Mouse (Mus musculus) liver, adult (tissue): ENCODE measurements around the gene Cmpk2.

Experiments used
- GATA4 ChIP-seq: IDR thresholded peaks from 2 replicates; pipeline ENCODE4 v1.6.1; 2014; ENCODE audit warnings: mild to moderate bottlenecking, low read length; ENCODE audit not compliant: insufficient replicate concordance

Cmpk2 gene

DNA sequence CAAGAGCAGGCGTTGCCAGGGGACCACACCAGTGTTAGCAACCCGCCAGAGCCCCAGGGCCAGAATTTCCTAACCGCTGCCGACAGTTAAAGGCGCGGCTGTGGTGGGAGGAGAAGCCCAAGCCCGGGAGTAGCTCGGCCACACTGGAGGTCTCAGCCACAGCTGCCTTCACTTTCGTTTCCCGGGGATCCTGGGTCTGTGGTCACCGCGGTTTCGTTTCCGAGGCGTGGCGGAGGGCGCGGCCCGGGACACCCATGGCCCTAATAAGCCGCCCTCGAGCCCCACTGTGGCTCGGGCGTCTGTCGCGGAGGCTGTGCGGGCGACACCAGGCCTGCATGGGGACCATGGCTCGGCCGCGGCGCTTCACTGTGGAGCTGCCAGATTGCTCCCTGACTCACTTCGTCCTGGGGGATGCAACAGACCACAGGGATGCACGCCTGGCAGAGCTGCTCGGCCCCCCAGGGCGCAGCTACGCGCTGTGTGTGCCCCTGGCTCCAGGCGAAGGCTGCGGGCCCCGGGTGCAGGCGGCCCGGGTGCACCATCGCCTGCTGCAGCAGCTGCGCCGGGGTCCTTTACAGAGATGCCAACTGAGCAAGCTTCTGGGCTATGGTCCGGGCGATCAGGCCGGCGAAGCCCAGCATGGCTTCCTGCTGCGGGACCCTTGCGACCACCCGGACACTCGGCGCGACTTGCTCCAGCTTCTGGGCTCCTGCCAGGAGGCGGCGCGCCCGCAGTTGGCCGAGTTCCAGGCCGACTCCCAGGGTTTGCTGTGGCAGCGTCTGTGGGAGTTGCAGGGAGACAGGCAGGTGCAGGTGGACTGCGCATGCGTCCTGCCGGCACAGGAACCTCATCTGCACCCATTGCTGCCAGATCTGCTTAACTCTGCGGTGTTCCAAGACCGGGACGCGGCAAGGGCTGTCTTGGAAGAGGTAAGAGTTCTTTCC lies at the start of gene Cmpk2:
Gene Cmpk2, plus strand, starts transcription at position 107 of the 944 bp plus-strand sequence.
- no peak for TF ChIP-seq GATA4

- TF ChIP-seq GATA4 = no peak
Observed at GRCm38 (mm10) chr12:26424841-26425240, 44.2 kb upstream of the Cmpk2 start.

DNA sequence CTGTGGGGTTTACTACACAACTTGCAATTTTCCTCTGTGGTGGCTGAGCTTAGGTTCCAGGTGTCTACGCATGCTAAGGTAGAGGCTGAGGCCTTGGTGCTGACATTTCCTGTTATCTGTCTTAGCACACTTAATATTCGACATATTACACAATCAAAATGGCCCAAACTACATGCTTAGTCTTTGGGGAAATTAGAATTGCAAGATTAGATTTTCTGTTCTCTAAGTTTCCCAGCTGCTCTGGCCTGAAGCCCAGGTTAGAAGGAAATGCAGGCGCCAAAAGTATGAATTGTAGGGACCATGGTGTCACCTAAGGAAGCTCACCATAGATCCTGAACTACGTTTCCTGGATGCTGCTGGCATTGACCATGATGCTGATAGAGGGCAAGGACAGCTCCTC lies 32.7 kb upstream of the Cmpk2 start:
- peak; percentile 53; the same call in 1 of the 2 replicates for TF ChIP-seq GATA4

- no peak for TF ChIP-seq GATA4
Observed at GRCm38 (mm10) chr12:26437950-26438349, 31.1 kb upstream of the Cmpk2 start.

- TF ChIP-seq GATA4 = no peak
Observed at GRCm38 (mm10) chr12:26439366-26439765, 29.6 kb upstream of the Cmpk2 start.

DNA sequence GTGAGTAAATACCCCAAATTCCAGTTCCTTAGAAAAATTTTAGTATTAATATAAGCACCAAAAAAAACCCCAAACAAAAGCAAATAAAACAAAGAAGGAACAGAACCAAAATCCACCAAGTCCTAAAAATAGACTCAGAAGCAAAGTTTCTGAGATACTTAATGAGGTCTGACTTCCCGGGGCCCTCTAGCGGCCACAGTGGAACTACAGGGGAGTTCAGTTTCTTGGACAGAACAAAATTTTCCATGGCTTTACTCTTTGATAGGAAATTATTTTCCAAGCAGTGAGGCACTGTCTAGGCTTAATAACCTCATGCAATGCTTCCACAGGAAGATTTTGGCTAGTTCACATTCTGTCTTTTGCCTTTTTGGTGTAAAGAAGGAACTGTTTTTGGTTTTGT lies 24.9 kb upstream of the Cmpk2 start:
- TF ChIP-seq GATA4 = no peak

DNA sequence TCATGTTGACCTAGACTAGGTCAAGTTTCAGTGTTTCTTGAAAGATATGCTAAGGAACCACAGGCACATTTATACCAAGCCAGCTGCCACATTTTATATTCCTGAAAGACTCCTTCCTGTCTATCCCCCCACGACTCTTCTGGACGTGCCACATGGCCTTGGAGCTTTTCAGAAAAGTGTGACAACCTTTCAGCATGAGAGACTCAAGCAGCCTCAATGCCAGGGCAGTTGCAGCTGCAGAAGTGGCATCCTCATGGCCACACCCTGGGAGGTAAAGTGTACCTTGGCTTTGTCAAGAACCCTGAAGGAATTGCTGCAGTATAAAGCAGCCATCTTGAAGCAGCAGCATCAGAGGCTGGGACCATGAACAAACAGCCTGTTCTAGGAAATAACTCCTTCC lies 24.5 kb upstream of the Cmpk2 start:
- no peak for TF ChIP-seq GATA4

- TF ChIP-seq GATA4 = no peak
Observed at GRCm38 (mm10) chr12:26446377-26447045, 22.5 kb upstream of the Cmpk2 start.

- no peak for TF ChIP-seq GATA4
Observed at GRCm38 (mm10) chr12:26449483-26449882, 19.5 kb upstream of the Cmpk2 start.

GRCm38 (mm10) chr12:26451150-26451549 lies 17.9 kb upstream of the Cmpk2 start:
- TF ChIP-seq GATA4 = no peak

DNA sequence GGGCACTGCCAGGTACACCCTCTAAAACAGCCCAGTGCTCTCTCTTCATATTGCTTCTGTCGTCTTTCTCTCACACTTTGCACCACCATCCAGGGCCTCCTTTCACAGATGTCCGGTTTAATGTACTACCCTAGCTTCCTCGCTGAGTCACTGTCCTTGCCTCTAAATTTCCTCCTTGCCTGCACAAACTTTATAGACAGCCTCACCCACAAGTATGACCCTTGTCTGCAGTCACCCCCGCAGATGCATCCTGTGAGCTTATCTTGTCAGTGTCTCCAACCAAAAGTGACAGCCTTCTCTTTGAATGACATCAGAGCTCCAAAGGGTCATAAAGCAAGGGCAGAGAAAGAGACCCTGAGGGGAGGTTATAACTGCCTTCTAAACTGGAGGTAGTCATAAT lies 16.1 kb upstream of the Cmpk2 start:
- no peak for TF ChIP-seq GATA4

DNA sequence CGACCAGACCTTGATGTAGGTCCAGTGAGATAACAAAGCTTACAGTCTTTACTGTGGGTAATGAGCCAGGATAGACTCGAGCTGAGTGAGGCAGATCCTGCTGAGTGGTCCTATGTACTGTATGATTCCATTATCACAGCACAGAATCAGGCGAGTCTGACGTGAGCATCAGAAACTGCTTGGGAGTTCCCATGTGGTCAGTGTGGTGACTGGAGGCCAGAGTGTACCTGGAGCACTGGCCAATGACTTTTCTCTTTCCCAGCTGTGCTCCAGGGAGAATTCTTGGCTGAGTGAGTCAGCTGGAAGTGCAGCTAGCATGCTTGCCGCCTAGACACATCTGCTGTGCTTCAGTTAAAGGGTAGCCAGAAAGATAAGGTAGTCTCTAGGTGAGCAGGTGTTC lies 14.3 kb upstream of the Cmpk2 start:
- no peak for TF ChIP-seq GATA4

GRCm38 (mm10) chr12:26456028-26456698 lies 12.8 kb upstream of the Cmpk2 start, which contains the start of gene Rsad2:
Gene Rsad2, minus strand, starts transcription at chr12:26456452.
- no peak for TF ChIP-seq GATA4

DNA sequence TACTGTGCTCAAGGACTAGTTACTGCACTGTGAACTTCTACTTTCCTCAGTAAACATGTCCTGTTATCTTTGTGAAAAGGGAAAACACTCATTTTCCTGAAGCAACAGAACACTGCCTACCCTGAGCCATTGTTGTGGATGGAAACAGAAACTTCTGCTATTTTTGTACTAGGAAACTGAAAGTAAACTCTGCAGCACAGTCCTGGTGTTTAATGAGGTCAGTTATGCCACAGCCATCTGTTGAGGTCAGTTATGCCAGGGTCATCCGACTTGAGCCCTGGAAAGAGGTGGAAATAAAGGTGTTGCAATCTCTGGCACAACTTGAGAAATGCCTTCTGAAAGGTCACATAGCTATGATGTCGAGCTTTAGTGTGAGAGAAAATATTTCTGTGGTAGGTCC lies 8.9 kb upstream of the Cmpk2 start:
- peak; percentile 75; the same call in 1 of the 2 replicates for TF ChIP-seq GATA4

DNA sequence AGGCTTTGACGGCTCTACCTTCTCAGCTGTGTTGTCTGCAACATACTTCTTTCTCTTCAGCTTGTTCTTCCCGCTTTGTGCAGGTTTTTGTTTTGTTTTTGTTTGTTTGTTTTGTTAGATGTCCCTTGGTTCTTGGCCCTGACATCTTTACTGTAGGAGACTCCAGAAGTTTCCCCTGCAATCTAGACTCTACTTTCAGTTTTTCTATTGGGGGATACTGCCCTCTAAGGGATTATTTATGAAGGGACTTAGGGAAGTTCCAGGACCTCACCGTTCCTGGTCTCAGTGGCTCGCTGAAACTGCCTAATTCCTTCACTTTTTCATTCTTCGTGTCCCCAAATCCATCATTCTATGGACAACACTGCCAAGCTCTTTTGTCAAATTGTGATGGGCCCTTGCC lies 3.4 kb upstream of the Cmpk2 start:
- TF ChIP-seq GATA4 = no peak

DNA sequence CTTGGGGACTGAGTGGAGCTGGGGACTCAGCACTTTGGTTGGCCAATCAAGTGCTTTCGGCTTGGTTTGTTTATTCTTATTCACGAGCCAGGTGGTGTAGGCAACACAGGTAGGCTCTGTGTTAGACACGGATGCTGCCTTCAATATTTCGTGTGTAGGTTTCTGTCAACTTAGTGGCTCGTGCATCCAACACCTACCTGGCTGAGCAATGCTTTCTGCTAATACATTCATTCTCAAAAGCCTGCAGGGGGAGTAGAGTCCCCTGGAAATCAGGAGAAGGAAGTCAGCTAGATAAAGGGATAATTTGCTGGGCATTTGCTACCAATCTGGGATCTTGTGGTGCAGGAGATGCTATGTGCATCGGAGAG lies 1.0 kb downstream of the Cmpk2 start:
- TF ChIP-seq GATA4 = no peak
